Mouse (Mus musculus) E14TG2a.4 (cell line): ENCODE measurements around the gene B3gnt9.

Source experiments
- CTCF ChIP-seq: conservative IDR thresholded peaks from 2 replicates; pipeline ENCODE4 v1.5.1; 2014; ENCODE audit warnings: low read length
- NANOG ChIP-seq: IDR thresholded peaks from 2 replicates; pipeline ENCODE4 v1.6.1; 2014; ENCODE audit warnings: borderline replicate concordance, low read length, mixed read lengths
- POU5F1 ChIP-seq: IDR thresholded peaks from 2 replicates; pipeline ENCODE4 v1.6.1; 2014; ENCODE audit warnings: low read length, borderline replicate concordance

DNA sequence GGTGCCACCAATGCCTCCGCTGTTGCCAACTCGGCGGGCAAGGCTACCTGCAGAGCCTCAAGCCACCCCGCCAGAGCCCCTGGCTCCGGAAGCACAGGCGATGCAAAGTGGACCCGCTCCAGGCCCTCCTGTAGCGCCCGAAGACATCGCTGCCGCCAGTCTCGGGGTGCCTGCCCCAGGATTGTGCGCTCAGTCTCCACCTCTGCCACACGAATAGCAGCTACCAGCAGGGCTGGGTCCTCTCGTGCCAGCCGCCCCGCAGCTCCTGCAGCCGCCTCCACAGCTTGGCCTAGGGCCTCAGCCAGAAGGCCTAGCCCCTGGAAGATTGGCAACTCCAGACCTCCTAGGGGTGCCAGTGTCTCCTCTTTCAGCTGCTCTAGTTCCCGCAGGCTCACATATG lies 38.5 kb upstream of the B3gnt9 start:
- TF ChIP-seq NANOG = no peak
- TF ChIP-seq CTCF = no peak
- TF ChIP-seq POU5F1 = no peak
